Mouse (Mus musculus) ES-CJ7 (cell line): ENCODE results near the gene Txnrd1.

ENCODE experiments used
- DNase-seq: peaks from one replicate; pipeline ENCODE4 v3.0.0; 2011; ENCODE audit warnings: low read depth, low spot score

Gene Txnrd1

GRCm38 (mm10) chr10:82918675-82919074 lies 84.9 kb downstream of the Txnrd1 start:
- DNase-seq, result no peak

GRCm38 (mm10) chr10:82919404-82919980 lies 85.7 kb downstream of the Txnrd1 start:
- DNase-seq, result no peak

- no peak for DNase-seq
These were observed 89.8 kb downstream of the Txnrd1 start for GRCm38 (mm10) chr10:82923547-82923946.

- no peak for DNase-seq
These were observed 91.0 kb downstream of the Txnrd1 start for GRCm38 (mm10) chr10:82924750-82925149.

- no peak for DNase-seq
These were observed 91.9 kb downstream of the Txnrd1 start for GRCm38 (mm10) chr10:82925624-82926023.

GRCm38 (mm10) chr10:82935018-82935633 lies 101.4 kb downstream of the Txnrd1 start:
- DNase-seq, result no peak

GRCm38 (mm10) chr10:82935774-82936173 lies 102.0 kb downstream of the Txnrd1 start:
- no peak for DNase-seq
